Mouse (Mus musculus): ENCODE results near the gene Ly86. TPM values are rescaled to one million over a fixed set of nuclear protein-coding genes. Genes with fewer than 3 reads are reported as not detected.

Gene Ly86
- total and polyA plus RNA-seq, 2 experiments from 2014 or later: 11.0 to 11.5 TPM

GRCm38 (mm10) chr13:37355642-37356331 is 10.8 kb downstream of the Ly86 start:
- no peak for DNase-seq (ENCODE audit: low spot score)
- no peaks in the 10 kb centered on the region for H3K36me3 ChIP-seq (ENCODE audit: insufficient read depth, low read length)
- H3K27ac ChIP-seq (ENCODE audit: low read depth, low read length): no peak overlapping the region
- H3K4me1 ChIP-seq (ENCODE audit: insufficient read depth, low read length): no peaks in the 10 kb centered on the region
- H3K27me3 ChIP-seq (ENCODE audit: insufficient read depth, low read length): no peaks in the 10 kb centered on the region
- no peaks in the 10 kb centered on the region for H3K9me3 ChIP-seq (ENCODE audit: low read length)
- WGBS: 88% methylated on average over 10 of the region's 10 CpGs
- H3K4me3 ChIP-seq (ENCODE audit: low read depth, low read length): no peak overlapping the region
- TF ChIP-seq CTCF (IDR thresholded peaks at IDR 0.05): no peak
- H3K9ac ChIP-seq (replicated peaks; ENCODE audit: low read length, poor library complexity, severe bottlenecking): no peak overlapping the region
- no peak for ATAC-seq (ENCODE audit: low FRiP score)
- H3K4me2 ChIP-seq (ENCODE audit: low read depth, low read length, poor library complexity, severe bottlenecking): no peak overlapping the region

- Histone ChIP-seq H3K27me3 (ENCODE audit: insufficient read depth, low read length) (no peaks in the 10 kb centered on the region), H3K4me1 (ENCODE audit: insufficient read depth, low read length) (no peaks in the 10 kb centered on the region), H3K4me2 (ENCODE audit: low read depth, low read length, poor library complexity, severe bottlenecking) (no peak overlapping the region), H3K27ac (ENCODE audit: low read depth, low read length) (no peak overlapping the region), H3K36me3 (ENCODE audit: insufficient read depth, low read length) (no peaks in the 10 kb centered on the region), H3K4me3 (ENCODE audit: low read depth, low read length) (no peak overlapping the region), H3K9ac (replicated peaks; ENCODE audit: low read length, poor library complexity, severe bottlenecking) (no peak overlapping the region), H3K9me3 (ENCODE audit: low read length) (no peaks in the 10 kb centered on the region)
- TF ChIP-seq CTCF (IDR thresholded peaks at IDR 0.05): no peak
- no peak for DNase-seq (ENCODE audit: low spot score)
- no peak for ATAC-seq (ENCODE audit: low FRiP score)
- WGBS: 87% methylated on average over 2 of the region's 2 CpGs
Measured at GRCm38 (mm10) chr13:37356549-37356948, 11.5 kb downstream of the Ly86 start.

- Histone ChIP-seq H3K9ac (replicated peaks; ENCODE audit: low read length, poor library complexity, severe bottlenecking) (no peak overlapping the region), H3K27me3 (ENCODE audit: insufficient read depth, low read length) (no peaks in the 10 kb centered on the region), H3K4me2 (ENCODE audit: low read depth, low read length, poor library complexity, severe bottlenecking) (no peak overlapping the region), H3K27ac (ENCODE audit: low read depth, low read length) (no peak overlapping the region), H3K9me3 (ENCODE audit: low read length) (no peaks in the 10 kb centered on the region), H3K36me3 (ENCODE audit: insufficient read depth, low read length) (no peaks in the 10 kb centered on the region), H3K4me1 (ENCODE audit: insufficient read depth, low read length) (no peaks in the 10 kb centered on the region), H3K4me3 (ENCODE audit: low read depth, low read length) (no peak overlapping the region)
- no peak for TF ChIP-seq CTCF (IDR thresholded peaks at IDR 0.05)
- ATAC-seq (ENCODE audit: low FRiP score) (no peak), DNase-seq (ENCODE audit: low spot score) (no peak)
- WGBS: 92% methylated on average over 2 of the region's 2 CpGs
Measured at GRCm38 (mm10) chr13:37358112-37358511, 13.1 kb downstream of the Ly86 start.

GRCm38 (mm10) chr13:37361249-37361648 is 16.2 kb downstream of the Ly86 start:
- H3K36me3 ChIP-seq (ENCODE audit: insufficient read depth, low read length): no peaks in the 10 kb centered on the region
- no peaks in the 10 kb centered on the region for H3K9me3 ChIP-seq (ENCODE audit: low read length)
- H3K9ac ChIP-seq (replicated peaks; ENCODE audit: low read length, poor library complexity, severe bottlenecking): no peak overlapping the region
- H3K27me3 ChIP-seq (ENCODE audit: insufficient read depth, low read length): no peaks in the 10 kb centered on the region
- no peak overlapping the region for H3K4me3 ChIP-seq (ENCODE audit: low read depth, low read length)
- no peaks in the 10 kb centered on the region for H3K4me1 ChIP-seq (ENCODE audit: insufficient read depth, low read length)
- no peak overlapping the region for H3K4me2 ChIP-seq (ENCODE audit: low read depth, low read length, poor library complexity, severe bottlenecking)
- 85% methylated on average over 1 of the region's 1 CpGs for WGBS
- DNase-seq (ENCODE audit: low spot score) (no peak), ATAC-seq (ENCODE audit: low FRiP score) (no peak)
- no peak overlapping the region for H3K27ac ChIP-seq (ENCODE audit: low read depth, low read length)
- TF ChIP-seq CTCF (IDR thresholded peaks at IDR 0.05): no peak

GRCm38 (mm10) chr13:37364351-37364750 is 19.3 kb downstream of the Ly86 start:
- Histone ChIP-seq H3K36me3 (ENCODE audit: insufficient read depth, low read length) (no peaks in the 10 kb centered on the region), H3K4me3 (ENCODE audit: low read depth, low read length) (no peak overlapping the region), H3K27me3 (ENCODE audit: insufficient read depth, low read length) (no peaks in the 10 kb centered on the region), H3K27ac (ENCODE audit: low read depth, low read length) (no peak overlapping the region), H3K9me3 (ENCODE audit: low read length) (no peaks in the 10 kb centered on the region), H3K4me1 (ENCODE audit: insufficient read depth, low read length) (no peaks in the 10 kb centered on the region), H3K4me2 (ENCODE audit: low read depth, low read length, poor library complexity, severe bottlenecking) (no peak overlapping the region), H3K9ac (replicated peaks; ENCODE audit: low read length, poor library complexity, severe bottlenecking) (no peak overlapping the region)
- WGBS: 81% methylated on average over 5 of the region's 5 CpGs
- TF ChIP-seq CTCF (IDR thresholded peaks at IDR 0.05): no peak
- DNase-seq (ENCODE audit: low spot score) (no peak), ATAC-seq (ENCODE audit: low FRiP score) (no peak)

GRCm38 (mm10) chr13:37376411-37376810 is 31.4 kb downstream of the Ly86 start:
- no peaks in the 10 kb centered on the region for H3K36me3 ChIP-seq (ENCODE audit: insufficient read depth, low read length)
- H3K4me2 ChIP-seq (ENCODE audit: low read depth, low read length, poor library complexity, severe bottlenecking): no peak overlapping the region
- no peak for TF ChIP-seq CTCF (IDR thresholded peaks at IDR 0.05)
- H3K9ac ChIP-seq (replicated peaks; ENCODE audit: low read length, poor library complexity, severe bottlenecking): no peak overlapping the region
- ATAC-seq (ENCODE audit: low FRiP score) (no peak), DNase-seq (ENCODE audit: low spot score) (no peak)
- H3K4me1 ChIP-seq (ENCODE audit: insufficient read depth, low read length): no peaks in the 10 kb centered on the region
- no peaks in the 10 kb centered on the region for H3K27me3 ChIP-seq (ENCODE audit: insufficient read depth, low read length)
- H3K27ac ChIP-seq (ENCODE audit: low read depth, low read length): no peak overlapping the region
- H3K9me3 ChIP-seq (ENCODE audit: low read length): no peaks in the 10 kb centered on the region
- H3K4me3 ChIP-seq (ENCODE audit: low read depth, low read length): no peak overlapping the region
- 65% methylated on average over 5 of the region's 5 CpGs for WGBS

All from midbrain, postnatal 0 days (tissue).